Mouse (Mus musculus): ENCODE data around the gene Jazf1. TPM values are rescaled to one million over a fixed set of nuclear protein-coding genes. Genes with fewer than 3 reads are reported as not detected.
A peak's percentile ranks its signal among the peaks of the same experiment; 100 is the strongest.

Jazf1 gene
- polyA plus RNA-seq, 2 experiments from 2014 or later: 8.2 to 9.6 TPM

- ATAC-seq: no peak
Measured at GRCm38 (mm10) chr6:52846314-52846713, 222.1 kb downstream of the Jazf1 start.

- ATAC-seq: no peak
Measured at GRCm38 (mm10) chr6:52844741-52845140, 223.7 kb downstream of the Jazf1 start.

- ATAC-seq: no peak
Measured at GRCm38 (mm10) chr6:52843027-52843426, 225.4 kb downstream of the Jazf1 start.

DNA sequence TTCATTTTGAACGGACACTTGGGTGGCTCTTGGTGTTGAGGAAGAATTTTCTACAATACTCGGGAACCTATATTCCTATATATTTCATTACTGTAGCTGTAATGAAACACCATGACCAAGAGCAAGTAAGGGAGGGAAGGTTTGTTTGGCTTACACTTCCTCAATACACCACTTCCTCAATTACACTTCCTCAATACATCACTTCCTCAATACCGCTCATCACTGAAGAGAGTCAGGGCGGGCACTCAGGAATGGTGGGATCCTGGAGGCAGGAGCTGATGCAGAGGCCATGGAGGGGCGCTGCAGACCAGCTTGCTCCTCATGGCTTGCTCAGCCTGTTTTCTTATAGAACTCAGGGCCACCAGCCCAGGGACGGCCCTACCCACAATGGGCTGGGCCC is 225.8 kb downstream of the Jazf1 start:
- ATAC-seq: no peak

DNA sequence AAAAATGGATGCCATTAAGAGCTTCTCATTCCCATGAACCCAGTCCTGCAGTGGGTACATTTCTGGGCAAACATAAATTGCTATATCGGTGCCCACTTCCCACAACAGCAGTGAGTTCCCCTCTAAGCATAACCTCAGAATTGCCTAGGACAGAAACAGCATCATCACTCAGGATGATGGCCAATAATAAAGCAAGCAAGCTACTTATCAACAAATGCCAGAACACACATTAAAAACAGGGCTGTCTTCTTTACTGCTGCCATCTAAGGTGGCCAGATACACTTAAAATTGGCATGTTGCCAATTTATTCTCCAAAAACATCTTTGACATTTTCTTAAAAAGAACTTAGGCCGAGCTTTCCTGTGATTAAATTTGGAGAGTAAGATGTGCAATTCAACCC is 226.8 kb downstream of the Jazf1 start:
- no peak for ATAC-seq

DNA sequence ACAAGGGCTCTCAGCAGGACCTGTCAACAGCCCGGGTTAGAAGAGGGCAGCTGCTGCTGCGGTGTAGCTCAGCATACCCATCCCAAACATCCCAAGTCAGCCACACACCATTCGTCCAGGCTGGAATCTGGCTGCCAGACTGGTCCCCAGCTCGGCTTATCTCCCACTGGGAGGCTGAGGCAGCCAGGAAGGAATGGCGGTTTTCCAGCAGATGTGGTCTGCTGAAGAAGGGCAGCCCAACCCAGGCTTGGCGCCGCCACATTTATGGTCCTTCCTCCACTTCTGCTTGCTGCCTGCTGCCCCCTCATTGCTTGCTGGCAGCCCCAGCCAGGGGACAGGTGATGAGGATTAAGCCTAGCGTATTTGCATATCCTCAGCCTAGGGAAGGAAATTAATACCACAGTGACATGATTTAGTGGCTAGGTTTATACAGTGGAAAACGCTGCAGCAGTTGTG is 227.8 kb downstream of the Jazf1 start:
- no peak for ATAC-seq

GRCm38 (mm10) chr6:52838691-52839090 is 229.7 kb downstream of the Jazf1 start:
- peak; percentile 61 for ATAC-seq

- no peak for ATAC-seq
Measured at GRCm38 (mm10) chr6:52837792-52838191, 230.6 kb downstream of the Jazf1 start.

- no peak for ATAC-seq
Measured at GRCm38 (mm10) chr6:52836201-52836950, 232.1 kb downstream of the Jazf1 start.

- ATAC-seq: no peak
Measured at GRCm38 (mm10) chr6:52827752-52828277, 240.6 kb downstream of the Jazf1 start.

- peak; percentile 75 for ATAC-seq
Measured at GRCm38 (mm10) chr6:52825535-52825934, 242.9 kb downstream of the Jazf1 start.

DNA sequence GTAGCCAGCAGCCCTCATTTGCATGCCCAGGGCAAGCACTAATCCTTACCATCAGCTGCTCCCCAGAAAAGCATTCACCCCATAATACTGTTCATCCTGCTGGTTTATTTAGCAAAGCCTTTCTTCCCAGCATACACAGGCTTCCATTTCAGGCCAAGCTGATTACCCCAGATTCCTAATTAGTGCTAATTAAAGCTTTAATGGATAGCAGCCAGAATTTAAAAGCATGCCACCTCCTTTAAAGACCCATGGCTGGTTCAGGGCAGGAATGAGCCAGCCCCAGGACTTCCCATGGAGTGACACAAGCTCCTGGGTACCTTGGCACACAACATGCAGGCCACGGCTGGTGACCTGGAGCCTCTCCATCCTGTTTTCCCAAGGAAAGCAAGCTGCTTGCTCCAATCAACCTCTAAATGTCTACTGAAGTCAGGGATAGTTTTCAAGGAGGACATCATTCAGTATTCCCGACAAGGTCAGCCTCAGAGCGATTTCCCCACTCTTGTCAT is 243.4 kb downstream of the Jazf1 start:
- no peak for ATAC-seq

GRCm38 (mm10) chr6:52823064-52823463 is 245.4 kb downstream of the Jazf1 start:
- no peak for ATAC-seq

- no peak for ATAC-seq
Measured at GRCm38 (mm10) chr6:52822625-52823024, 245.8 kb downstream of the Jazf1 start.

GRCm38 (mm10) chr6:52819353-52819752 is 249.1 kb downstream of the Jazf1 start:
- ATAC-seq: no peak

- no peak for ATAC-seq
Measured at GRCm38 (mm10) chr6:52818041-52818440, 250.4 kb downstream of the Jazf1 start.

- no peak for ATAC-seq
Measured at GRCm38 (mm10) chr6:52817203-52817874, 251.1 kb downstream of the Jazf1 start.

DNA sequence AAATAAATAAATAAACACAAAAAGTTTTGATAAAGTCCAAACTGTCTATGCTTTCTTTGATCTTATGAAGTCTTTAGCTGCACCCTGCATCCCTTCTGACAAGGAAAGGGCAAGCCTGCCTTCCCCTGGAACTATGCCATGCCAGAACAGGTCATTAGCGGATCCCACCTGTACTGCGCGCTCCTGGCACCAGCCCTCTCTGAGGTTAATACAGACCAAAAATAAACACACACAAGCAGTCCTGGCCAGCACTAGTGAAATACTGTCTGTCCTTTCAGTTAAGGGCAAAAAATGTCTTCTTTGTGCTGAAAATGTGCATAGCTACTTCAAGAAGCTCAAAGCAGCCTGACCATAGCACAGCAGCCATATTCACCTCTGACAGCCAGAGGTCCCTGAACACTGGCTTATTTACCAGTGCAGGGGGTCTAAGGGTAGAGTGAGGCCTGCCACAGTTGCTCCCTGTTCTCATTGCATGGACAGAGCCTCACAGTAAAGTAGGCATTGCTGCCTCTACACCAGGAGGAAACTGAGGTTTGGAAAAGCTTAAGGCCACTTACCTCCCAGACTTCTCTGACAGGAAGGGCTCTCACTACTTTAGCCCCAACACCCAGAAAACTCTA is 263.1 kb downstream of the Jazf1 start:
- ATAC-seq: no peak

DNA sequence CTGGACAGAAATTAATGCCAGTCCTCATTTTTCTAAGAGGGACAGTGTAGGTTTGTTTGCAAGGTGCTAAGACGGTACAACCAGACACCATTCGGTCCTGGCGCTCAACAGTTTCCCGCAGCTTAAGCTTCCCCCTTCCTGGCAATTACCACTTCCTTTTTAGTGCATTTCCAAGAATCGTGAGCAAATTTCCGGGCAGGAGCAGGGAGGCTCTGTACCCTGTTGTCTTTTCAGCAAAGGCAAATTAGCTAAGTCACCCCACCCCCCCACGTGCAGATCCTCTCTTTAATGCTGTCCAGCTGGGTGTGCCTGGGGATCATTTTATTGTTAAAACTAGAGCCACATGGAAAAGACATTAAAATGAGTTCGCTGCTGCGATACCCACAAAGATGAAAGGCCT is 266.2 kb downstream of the Jazf1 start:
- peak; percentile 63 for ATAC-seq

- no peak for ATAC-seq
Measured at GRCm38 (mm10) chr6:52797252-52797800, 271.1 kb downstream of the Jazf1 start.

GRCm38 (mm10) chr6:52796691-52797090 is 271.7 kb downstream of the Jazf1 start:
- no peak for ATAC-seq

DNA sequence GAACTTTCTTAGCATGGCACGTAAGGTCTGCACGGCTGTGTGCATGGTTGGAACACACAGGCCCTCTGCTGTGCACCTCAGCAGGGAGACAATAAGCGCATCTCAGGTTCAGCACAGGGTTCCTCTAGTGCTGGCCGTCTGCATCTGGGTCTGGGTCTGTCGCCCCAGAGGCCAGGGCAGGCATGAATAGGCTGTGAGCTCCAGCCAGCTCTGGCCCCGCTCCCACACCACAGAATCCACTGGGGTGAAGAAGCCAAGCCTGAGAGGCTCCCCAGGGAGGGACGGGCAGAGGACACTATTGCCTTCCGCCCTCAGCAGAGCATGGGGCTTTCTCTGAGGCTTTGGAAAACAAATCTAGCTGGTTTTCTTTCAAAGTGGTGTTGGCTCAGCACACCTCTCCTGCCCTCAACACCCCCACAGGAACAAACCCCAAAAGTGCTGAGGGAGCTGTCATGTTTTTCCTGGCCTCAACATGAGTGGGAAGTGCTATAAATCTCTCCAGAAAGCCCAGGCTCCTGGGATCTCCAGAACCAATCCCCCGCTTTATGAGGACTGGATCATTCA is 272.3 kb downstream of the Jazf1 start:
- no peak for ATAC-seq
